Mouse (Mus musculus) adrenal gland, postnatal 4 days (tissue): ENCODE measurements around the gene Evx1. TPM values are rescaled to one million over a fixed set of nuclear protein-coding genes. Genes with fewer than 3 reads are reported as not detected.

ENCODE experiments used
- DNase-seq, 2 experiments: peaks; one replicate each; pipeline ENCODE4 v3.0.0; 2021 to 2022; ENCODE audit warnings: low spot score in 2 of 2, mixed read lengths in 2 of 2
- total RNA-seq, 2 experiments: library from RNA; stranded (reverse); gene quantifications; 2 replicates each; pipeline ENCODE4 v1.2.3; 2021

The Evx1 gene
- total RNA-seq, 2 experiments from 2014 or later: not detected

- DNase-seq: no peak
Observed at GRCm38 (mm10) chr6:52290186-52290585, 23.1 kb upstream of the Evx1 start.

- DNase-seq: no peak
Observed at GRCm38 (mm10) chr6:52291021-52291860, 22.1 kb upstream of the Evx1 start.

GRCm38 (mm10) chr6:52292328-52292727 is 21.0 kb upstream of the Evx1 start:
- no peak for DNase-seq

- no peak for DNase-seq
Observed at GRCm38 (mm10) chr6:52294616-52295015, 18.7 kb upstream of the Evx1 start.

GRCm38 (mm10) chr6:52298511-52298910 is 14.8 kb upstream of the Evx1 start:
- DNase-seq: no peak

GRCm38 (mm10) chr6:52300806-52301205 is 12.5 kb upstream of the Evx1 start:
- no peak for DNase-seq

GRCm38 (mm10) chr6:52303426-52303825 is 9.9 kb upstream of the Evx1 start:
- DNase-seq: no peak

GRCm38 (mm10) chr6:52305877-52306389 is 7.4 kb upstream of the Evx1 start:
- DNase-seq: peak in 1 of 2 experiments; percentile 37

GRCm38 (mm10) chr6:52309766-52310165 is 3.5 kb upstream of the Evx1 start:
- no peak for DNase-seq

GRCm38 (mm10) chr6:52310366-52310765 is 2.9 kb upstream of the Evx1 start:
- no peak for DNase-seq

GRCm38 (mm10) chr6:52311661-52312557 is 1.4 kb upstream of the Evx1 start:
- no peak for DNase-seq

GRCm38 (mm10) chr6:52312558-52312915 is 761 bp upstream of the Evx1 start:
- DNase-seq: no peak

GRCm38 (mm10) chr6:52314304-52315100 is 1.2 kb downstream of the Evx1 start:
- DNase-seq: no peak

GRCm38 (mm10) chr6:52315441-52316412 is 2.4 kb downstream of the Evx1 start:
- DNase-seq: no peak

GRCm38 (mm10) chr6:52316413-52317184 is 3.3 kb downstream of the Evx1 start:
- no peak for DNase-seq

GRCm38 (mm10) chr6:52317461-52318180 is 4.3 kb downstream of the Evx1 start:
- DNase-seq: no peak

GRCm38 (mm10) chr6:52318271-52318670 is 5.0 kb downstream of the Evx1 start:
- no peak for DNase-seq

- no peak for DNase-seq
Observed at GRCm38 (mm10) chr6:52319956-52320690, 6.8 kb downstream of the Evx1 start.
